Mouse (Mus musculus): ENCODE measurements around the gene Tnrc18.

GRCm38 (mm10) chr5:142776080-142776479, 41.4 kb downstream of the Tnrc18 start:
- TF ChIP-seq POLR2A (IDR thresholded peaks at IDR 0.05; ENCODE audit: control insufficient read depth, low read depth, low read length) (no peak), CTCF (IDR thresholded peaks at IDR 0.05; ENCODE audit: control insufficient read depth, insufficient read depth, insufficient replicate concordance, low read depth, low read length) (no peak)

All from testis, adult 2 months (tissue).